Mouse (Mus musculus): ENCODE results near the gene Zfp30. TPM values are rescaled to one million over a fixed set of nuclear protein-coding genes. Genes with fewer than 3 reads are reported as not detected.

Zfp30 gene
- polyA plus RNA-seq, 2 experiments from 2014 or later, result 0.28 to 0.56 TPM

DNA sequence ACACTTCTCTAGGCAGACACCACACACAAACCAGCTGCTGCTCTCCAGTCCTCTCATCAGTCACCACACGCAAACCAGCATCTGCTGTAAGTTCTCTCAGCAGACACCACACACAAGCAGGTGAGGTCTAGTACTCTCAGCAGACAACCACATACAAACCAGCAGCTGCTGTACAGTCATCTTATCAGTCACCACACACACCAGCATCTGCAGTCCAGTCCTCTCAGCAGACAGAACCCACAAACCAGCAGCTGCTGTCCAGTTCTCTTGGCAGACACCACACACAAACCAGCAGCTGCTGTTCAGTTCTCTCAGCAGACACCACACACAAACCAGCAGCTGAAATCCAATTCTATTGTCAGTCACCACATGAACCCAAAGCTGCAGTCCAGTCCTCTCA, 53.0 kb downstream of the Zfp30 start:
- no peak for ATAC-seq

DNA sequence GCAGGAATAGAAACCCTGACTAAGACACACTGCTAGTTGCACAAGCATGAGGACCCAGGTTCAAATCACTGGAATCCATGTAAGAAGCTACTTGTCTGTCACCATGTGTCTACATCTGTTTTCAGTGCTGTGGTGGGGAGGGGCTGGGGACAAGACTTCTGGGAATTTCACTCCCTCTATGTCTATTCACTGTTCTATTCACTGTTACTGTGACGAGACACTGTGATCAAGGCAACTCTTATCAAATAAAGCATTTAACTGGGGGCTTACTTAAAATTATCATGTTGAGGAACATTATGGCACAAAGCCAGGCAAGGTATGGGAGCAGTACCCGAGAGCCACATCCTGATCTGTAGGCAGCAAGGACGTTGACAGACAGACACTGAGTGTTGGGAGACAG, 55.5 kb downstream of the Zfp30 start:
- ATAC-seq, result no peak

DNA sequence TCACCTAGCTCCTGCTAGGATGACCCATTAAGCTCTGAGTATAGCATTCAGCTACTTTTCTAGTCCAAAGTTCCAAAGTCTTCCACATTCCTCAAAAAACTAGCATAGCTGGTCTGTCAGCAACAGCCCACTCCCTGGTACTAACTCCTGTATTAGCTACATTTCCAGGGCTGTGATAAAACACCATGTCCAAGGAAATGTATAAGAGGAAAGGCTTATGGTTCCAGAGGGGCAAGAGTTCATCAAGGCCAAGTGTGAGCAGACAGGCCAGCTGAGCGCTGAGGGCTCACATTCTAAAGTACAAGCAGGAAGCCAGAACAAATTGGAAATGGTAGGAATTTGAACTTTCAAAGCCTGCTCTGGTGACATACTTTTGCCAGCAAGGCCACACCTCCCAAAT, 58.3 kb downstream of the Zfp30 start:
- no peak for ATAC-seq

Other genes with a start within 250 kb of the Zfp30 start
- not detected for gene Catsperg2, start 57.0 kb upstream of the Zfp30 start, polyA plus RNA-seq (2017; shearing (Covaris generic))
- 10 to 100 TPM; 15.9 to 19.4 TPM for gene Zfp84, start 15.4 kb upstream of the Zfp30 start, polyA plus RNA-seq (2017; shearing (Covaris generic))
- 10 to 100 TPM; 19.6 to 25.2 TPM for gene Zfp790, start 32.1 kb downstream of the Zfp30 start, polyA plus RNA-seq (2017; shearing (Covaris generic))
- 1 to 10 TPM; 3.6 to 4.5 TPM for gene Zfp940, start 69.7 kb downstream of the Zfp30 start, polyA plus RNA-seq (2017; shearing (Covaris generic))
- gene Zfp420, start 76.0 kb downstream of the Zfp30 start, polyA plus RNA-seq (2017; shearing (Covaris generic)), result 1 to 10 TPM; 6.7 to 9.2 TPM
- gene Zfp27, start 122.6 kb downstream of the Zfp30 start, polyA plus RNA-seq (2017; shearing (Covaris generic)), result 1 to 10 TPM; 2.7 to 7.6 TPM
- under 1 TPM; 0.98 to 0.99 TPM for gene Zfp383, start 124.2 kb downstream of the Zfp30 start, polyA plus RNA-seq (2017; shearing (Covaris generic))
- 1 to 10 TPM; 4.8 to 5.2 TPM for gene Zfp74, start 170.1 kb downstream of the Zfp30 start, polyA plus RNA-seq (2017; shearing (Covaris generic))
- 1 to 10 TPM; 2.1 to 2.8 TPM for gene Zfp568, start 200.0 kb downstream of the Zfp30 start, polyA plus RNA-seq (2017; shearing (Covaris generic))

Measured in CD4-positive, CD25-positive, alpha-beta regulatory T cell, adult 4 months (primary cell).